Mouse (Mus musculus) ZHBTc4 (cell line): ENCODE measurements around the gene Ctsk.

Experiments used
- DNase-seq: peaks from one replicate; pipeline ENCODE4 v3.0.0-alpha.2; 2011; ENCODE audit warnings: low read depth, low spot score

The Ctsk gene

GRCm38 (mm10) chr3:95499024-95499423 lies at the start of gene Ctsk:
Gene Ctsk (plus strand): TSS chr3:95499256.
- no peak for DNase-seq

DNA sequence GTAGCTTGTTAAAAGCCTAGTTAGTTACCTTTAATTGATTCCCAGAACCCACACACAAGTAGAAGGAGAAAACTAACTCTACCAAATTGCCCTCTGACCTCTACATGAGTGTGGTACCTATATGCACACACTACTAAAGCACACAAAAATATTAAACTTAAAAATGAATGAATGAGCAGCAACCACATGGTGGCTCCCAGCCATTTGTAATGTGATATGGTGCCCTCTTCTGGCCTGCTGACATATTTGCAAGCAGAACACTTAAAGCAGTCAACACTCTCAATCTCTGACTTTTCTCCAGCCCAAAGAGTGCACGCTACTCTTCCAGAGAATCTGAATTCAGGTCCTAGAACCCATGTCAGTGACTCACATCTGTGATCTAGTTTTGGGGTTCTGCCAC lies 48.6 kb upstream of the Ctsk start:
- DNase-seq: peak; percentile 66

DNA sequence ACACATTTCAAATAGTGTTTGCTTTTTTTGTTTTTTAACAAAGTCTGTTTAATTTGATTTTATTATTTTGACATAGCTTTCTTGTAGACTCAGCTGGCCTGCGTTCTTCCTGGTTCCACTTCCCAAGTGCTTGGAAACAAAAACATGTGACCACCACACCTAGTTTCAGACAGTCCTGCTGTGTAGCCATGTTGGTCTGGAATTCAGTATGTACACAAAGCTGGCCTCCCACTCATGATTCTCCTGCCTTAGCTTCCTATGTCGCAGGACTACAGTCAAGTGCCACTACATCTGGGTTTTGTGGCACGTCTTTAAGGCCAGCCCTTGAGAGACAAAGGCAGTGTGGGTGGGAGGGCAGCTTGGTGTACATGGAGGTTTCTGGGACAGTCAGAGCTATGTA lies 48.1 kb upstream of the Ctsk start:
- no peak for DNase-seq

- no peak for DNase-seq
Measured at GRCm38 (mm10) chr3:95456367-95456766, 42.7 kb upstream of the Ctsk start.

DNA sequence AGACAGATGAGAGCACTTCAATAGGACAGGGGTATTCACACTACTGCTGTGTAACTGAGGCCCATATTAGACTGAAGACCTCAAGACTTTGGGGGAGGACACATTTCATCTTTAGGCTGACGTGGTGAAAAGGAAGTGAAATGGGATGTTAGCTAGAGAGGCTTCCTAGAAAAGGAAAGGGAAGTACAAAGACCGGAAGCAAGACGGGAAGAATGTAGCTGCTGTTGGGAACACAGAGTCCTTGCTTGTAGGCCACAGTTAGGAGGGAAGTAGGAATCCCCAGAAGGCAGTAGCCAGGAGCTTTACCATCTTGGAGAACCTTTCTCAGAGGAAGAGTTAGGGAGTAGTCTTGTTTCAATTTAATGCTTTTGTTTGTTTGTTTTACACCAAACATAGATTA lies 41.3 kb upstream of the Ctsk start:
- no peak for DNase-seq

DNA sequence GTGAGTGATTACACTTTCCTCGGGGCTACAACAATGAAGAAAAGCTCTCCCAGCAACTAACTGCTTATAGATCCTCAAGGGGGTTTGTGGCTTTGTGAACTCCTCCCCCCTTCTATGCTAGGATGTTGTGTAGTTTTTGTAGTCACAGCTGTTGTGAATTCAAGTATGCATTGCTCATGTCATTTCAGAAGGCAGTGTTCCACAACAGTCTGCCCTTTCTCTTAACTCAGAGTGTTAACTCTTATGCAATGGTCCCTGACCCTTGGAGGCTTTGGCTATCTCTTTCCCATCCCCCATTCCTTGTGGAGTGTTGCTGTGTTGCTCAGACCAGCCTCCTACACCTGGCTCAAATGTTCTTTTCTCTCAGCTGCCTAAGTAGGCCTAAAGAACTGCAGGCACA lies 39.7 kb upstream of the Ctsk start:
- DNase-seq: no peak

- no peak for DNase-seq
Measured at GRCm38 (mm10) chr3:95463852-95464251, 35.2 kb upstream of the Ctsk start.

GRCm38 (mm10) chr3:95478966-95479365 lies 20.1 kb upstream of the Ctsk start:
- no peak for DNase-seq

DNA sequence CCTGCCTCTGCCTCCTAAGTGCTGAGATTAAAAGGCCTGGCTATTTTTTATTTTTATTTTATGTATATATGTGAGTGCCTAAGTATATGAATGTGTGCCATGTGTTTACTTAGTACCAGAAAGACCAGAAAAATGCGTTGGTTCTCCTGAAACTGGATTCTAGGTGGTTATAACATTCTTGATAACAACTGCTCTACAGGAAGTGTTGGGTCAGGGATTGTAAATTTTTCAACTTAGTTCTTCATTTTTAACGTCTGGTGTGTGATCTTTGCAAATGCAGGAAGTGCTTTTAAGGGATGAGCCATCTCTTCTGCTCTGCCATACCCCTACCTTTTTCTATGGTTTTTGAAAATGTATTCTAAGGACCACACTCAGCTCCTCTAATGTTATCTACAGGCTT lies 12.6 kb upstream of the Ctsk start:
- DNase-seq: no peak

GRCm38 (mm10) chr3:95488679-95489078 lies 10.4 kb upstream of the Ctsk start:
- no peak for DNase-seq

DNA sequence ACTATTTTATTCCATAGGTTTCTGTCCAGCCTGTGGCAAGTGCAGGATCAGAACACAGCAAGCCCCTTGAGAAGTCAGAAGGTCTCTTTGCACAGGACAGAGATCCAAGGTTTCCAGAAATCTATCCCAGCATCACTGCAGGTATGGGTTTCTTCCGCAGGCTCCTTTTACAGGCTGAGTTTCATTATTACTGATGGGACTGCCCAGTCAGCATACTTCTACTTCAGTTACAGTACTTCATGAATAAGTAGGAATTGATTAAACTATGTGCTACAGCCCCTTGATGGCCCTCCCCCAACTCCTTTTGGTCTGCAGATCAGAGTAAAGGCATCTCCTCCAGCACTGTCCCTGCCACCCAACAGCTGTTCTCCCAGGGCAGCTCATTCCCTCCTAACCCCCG lies 8.8 kb upstream of the Ctsk start:
- DNase-seq: no peak

DNA sequence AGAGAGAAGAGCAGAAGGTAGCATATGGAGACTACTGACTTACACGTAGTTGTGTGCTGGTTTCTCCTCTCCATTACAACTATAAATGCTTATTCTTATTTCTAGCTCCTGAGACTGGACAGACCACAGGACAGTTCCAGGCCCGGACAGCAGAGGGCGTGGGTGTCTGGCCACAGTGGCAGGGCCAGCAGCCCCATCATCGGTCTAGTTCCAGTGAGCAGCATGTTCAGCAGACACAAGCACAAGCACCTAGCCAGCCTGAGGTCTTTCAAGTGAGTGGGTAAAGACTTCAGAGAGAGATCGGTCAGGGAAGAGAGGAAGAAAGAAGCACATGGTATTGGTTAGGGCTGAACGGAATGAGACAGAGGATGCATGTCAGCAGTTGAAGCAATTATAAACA lies 4.7 kb upstream of the Ctsk start:
- DNase-seq: no peak

DNA sequence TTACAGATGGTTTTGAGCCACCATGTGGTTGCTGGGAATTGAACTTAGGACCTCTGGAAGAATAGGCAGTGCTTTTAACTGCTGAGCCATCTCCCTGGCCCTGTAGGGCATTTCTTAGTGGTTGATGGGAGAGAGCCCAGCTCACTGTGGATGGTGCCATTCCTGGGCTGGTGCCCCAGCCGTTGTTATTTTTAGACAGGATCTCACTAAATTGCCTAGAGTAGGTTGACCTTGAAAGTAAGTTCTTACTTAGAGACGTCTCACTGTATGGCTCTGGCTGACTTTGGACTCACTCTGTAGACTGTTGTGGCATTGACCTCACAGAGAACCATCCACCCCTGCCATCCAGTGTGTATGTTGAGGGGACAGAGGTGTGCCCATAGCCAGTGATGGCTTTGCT lies 827 bp upstream of the Ctsk start:
- DNase-seq: no peak

- no peak for DNase-seq
Measured at GRCm38 (mm10) chr3:95499496-95500140, 562 bp downstream of the Ctsk start.

GRCm38 (mm10) chr3:95502312-95502711 lies 3.3 kb downstream of the Ctsk start:
- peak; percentile 40 for DNase-seq

DNA sequence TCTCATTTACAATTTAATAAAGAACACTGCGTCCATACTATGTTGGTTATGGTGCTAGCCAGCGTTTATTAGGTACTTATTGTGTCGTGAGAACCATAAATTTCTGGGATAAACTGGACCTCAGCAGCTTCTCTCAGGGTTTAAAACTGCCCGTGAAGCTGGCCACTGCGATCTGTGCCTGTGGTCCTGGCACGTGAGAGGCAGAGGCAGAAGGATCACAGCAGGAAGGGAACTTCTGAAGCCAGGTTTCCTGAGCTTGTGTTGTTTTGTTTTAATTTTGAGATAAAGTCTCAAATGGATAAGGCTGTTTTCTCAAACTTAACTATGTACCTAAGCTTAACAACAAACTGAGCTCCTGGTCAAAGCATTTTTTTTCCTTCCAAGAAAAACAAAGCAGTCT lies 10.3 kb downstream of the Ctsk start:
- DNase-seq: no peak

GRCm38 (mm10) chr3:95511611-95512180 lies 12.6 kb downstream of the Ctsk start:
- no peak for DNase-seq

DNA sequence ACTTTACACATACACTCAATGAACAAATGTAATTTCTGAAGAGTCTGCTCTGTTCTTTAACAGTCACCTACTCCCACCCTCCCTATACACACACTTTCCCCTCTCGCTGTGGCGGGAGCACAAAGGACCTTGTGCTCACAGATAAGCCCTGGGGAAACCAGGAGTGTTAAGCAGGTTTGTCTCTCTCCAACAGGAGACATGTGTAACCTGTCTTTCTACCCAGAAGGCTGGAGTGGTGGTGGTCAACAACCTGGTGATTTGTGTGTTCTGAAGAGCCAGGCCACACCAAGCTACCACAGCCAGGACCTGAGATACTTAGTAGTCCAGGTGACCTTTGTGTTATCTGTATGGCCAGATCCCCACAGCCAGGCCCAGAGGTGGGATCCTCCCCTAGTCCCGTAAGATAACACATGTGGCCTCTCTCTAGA lies 17.6 kb downstream of the Ctsk start:
- no peak for DNase-seq

DNA sequence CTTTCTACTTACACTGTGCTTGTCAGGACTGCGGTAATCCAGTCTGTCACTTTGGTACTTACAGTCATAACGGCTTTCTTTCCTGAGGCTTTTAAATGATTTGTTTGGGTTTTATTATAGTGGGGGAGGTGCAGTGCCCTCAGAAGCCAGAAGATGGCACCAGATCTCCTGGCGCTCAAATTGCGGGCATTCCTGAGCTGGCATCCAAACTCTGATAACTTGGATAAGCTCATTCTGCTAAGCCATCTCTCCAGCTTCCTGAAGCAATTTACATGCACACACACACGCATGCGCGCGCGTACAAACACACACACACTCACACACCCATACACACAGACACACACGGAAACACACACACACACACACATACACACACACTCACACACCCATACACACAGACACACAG lies 18.4 kb downstream of the Ctsk start:
- peak; percentile 82 for DNase-seq

- no peak for DNase-seq
Measured at GRCm38 (mm10) chr3:95518891-95519290, 19.8 kb downstream of the Ctsk start.

DNA sequence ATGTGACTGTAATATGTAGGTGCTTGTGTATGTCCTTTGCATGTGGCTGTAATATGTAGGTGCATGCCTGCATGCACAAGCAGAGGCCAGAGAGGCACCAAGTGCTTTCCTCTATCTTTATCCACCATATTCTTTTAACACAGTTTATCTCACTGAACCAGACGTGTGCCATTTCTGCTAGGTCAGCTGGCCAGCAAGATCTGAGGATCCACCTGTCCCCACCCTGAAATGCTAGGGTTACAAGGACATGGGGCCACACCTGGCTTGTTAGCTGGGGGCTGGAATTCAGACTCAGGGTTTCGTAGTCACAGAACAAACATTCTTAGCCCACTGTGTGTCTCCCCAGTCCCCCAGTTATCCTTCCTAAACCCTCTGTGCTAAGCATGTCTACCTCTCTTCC lies 20.3 kb downstream of the Ctsk start:
- no peak for DNase-seq

DNA sequence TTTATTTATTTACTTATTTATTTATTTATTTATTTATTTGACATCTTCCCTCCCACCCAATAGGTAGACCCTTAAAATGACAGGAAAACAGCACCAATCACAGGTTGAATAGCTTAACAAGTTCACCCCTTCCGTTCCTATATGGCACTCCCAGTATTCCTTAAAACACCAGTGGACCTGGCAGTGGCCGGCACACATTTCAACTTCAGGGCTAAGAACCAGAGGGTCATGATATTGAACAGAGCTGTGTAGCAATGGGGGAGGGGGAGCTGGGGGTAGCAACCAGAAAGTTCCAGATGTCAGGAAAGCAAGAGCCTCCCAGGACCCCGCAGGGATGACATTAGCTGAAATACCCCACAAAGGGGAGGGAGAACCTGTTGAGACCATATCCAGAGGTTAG lies 21.0 kb downstream of the Ctsk start:
- DNase-seq: no peak

GRCm38 (mm10) chr3:95521168-95521567 lies 22.1 kb downstream of the Ctsk start:
- DNase-seq: no peak

DNA sequence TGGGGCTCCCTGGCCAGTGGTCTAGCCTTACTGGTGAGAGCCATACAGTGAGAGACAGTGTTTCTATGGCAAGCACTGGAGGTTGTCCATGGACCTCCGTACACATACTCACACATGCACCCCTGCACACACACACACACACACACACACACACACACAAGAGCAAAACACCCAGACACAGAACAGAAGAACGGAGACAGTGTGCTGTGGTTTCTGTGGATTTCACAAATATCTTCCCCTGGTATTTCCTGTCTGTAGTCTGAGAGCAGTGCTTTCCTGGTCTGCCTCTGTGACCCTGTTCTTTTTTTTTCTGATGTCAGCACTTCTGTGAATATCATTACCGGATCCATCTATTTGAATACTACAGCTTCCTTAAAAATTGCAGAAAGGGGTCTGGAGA lies 24.6 kb downstream of the Ctsk start:
- no peak for DNase-seq
